Mouse (Mus musculus) heart, postnatal 0 days (tissue): ENCODE measurements at regions not wholly inside any gene's neighbourhood (a gene's known extent, or its start where the extent isn't known, plus 50 kb on each side); places are given as distances from the start of the nearest gene placed in this dataset.

Experiments
- ATAC-seq: fragments of 200-750 bp; cut with Nextera tagmentation; 2 replicates; pipeline ENCODE4 v1.8.0; 2017; ENCODE audit warnings: low read depth, moderate number of reproducible peaks, moderate library complexity; ENCODE audit not compliant: insufficient read depth
- DNase-seq: peaks from one replicate; pipeline ENCODE4 v3.0.0-alpha.2; 2016; ENCODE audit warnings: low spot score
- H3K27ac ChIP-seq: fragments of 300-500 bp; sonication (generic); 2 replicates; pipeline ENCODE4 v1.5.1; 2014; ENCODE audit warnings: low read depth, mild to moderate bottlenecking
- H3K27me3 ChIP-seq: fragments of 300-500 bp; sonication (generic); 2 replicates; pipeline ENCODE4 v1.6.1; 2014; ENCODE audit warnings: low read length, mixed read lengths; ENCODE audit not compliant: control insufficient read depth, insufficient read depth
- H3K36me3 ChIP-seq: fragments of 300-500 bp; sonication (generic); replicated peaks from 2 replicates; pipeline ENCODE4 v1.6.1; 2014; ENCODE audit warnings: low read length, mixed read lengths; ENCODE audit not compliant: control insufficient read depth, insufficient read depth
- H3K4me1 ChIP-seq: fragments of 300-500 bp; sonication (generic); 2 replicates; pipeline ENCODE4 v1.6.1; 2014; ENCODE audit warnings: antibody characterized with exemption; ENCODE audit not compliant: control insufficient read depth, insufficient read depth
- H3K4me2 ChIP-seq: fragments of 300-500 bp; sonication (generic); 2 replicates; pipeline ENCODE4 v1.6.1; 2014; ENCODE audit warnings: low read depth, mild to moderate bottlenecking, low read length, moderate library complexity
- H3K4me3 ChIP-seq: fragments of 300-500 bp; sonication (generic); 2 replicates; pipeline ENCODE4 v1.5.1; 2014; ENCODE audit warnings: low read depth, low read length
- H3K9ac ChIP-seq: fragments of 300-500 bp; sonication (generic); replicated peaks from 2 replicates; pipeline ENCODE4 v1.6.1; 2014; ENCODE audit warnings: low read depth, low read length, mixed read lengths
- H3K9me3 ChIP-seq: fragments of 300-500 bp; sonication (generic); replicated peaks from 2 replicates; pipeline ENCODE4 v1.6.1; 2016; ENCODE audit warnings: low read length; ENCODE audit not compliant: control insufficient read depth
- CTCF ChIP-seq: IDR thresholded peaks from 2 replicates; pipeline ENCODE4 v1.5.1; 2016; ENCODE audit warnings: antibody characterized with exemption, control low read depth, low read depth
- EP300 ChIP-seq: IDR thresholded peaks from 2 replicates; pipeline ENCODE4 v1.6.1; 2016; ENCODE audit warnings: antibody characterized with exemption, low read depth
- WGBS: fragments of 180-500 bp; shearing (Covaris S2); extraction: QIAGEN DNeasy Blood & Tissue Kit; methylation state at CpG from one replicate; pipeline ENCODE4 v1.1.7; 2014; 5-methylcytosine and 5-hydroxymethylcytosine counted together

DNA sequence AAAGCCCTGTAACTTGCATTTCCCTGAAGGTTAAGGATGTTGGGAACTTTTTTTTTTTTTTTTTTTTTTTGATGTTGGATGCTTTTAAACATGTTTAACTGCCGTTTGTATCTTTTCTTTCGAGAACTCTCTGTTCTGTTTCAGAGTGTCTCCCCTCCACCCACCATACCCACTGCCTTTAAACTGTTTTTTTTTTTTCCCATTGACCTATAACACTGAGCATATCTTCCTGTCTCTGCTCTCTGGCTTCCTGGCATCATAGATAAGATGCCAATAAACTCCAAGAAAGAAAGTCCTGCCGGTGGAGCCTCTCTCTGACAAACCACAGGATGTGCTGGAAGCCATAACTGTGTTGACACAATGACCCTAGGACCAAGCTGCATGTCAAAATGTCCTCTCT lies 128.6 kb downstream of the Pdgfra start:
- no peak for DNase-seq
- 31% methylated on average over 3 of the region's 3 CpGs for WGBS
- TF ChIP-seq EP300 = no peak
- no peak for TF ChIP-seq CTCF
- Histone ChIP-seq H3K9ac (no peak overlapping the region), H3K4me3 (no peak overlapping the region), H3K4me2 (no peak overlapping the region), H3K27ac (no peak overlapping the region), H3K4me1 (no peaks in the 10 kb centered on the region), H3K27me3 (no peaks in the 10 kb centered on the region), H3K36me3 (no peaks in the 10 kb centered on the region), H3K9me3 (no peaks in the 10 kb centered on the region)
- no peak for ATAC-seq

DNA sequence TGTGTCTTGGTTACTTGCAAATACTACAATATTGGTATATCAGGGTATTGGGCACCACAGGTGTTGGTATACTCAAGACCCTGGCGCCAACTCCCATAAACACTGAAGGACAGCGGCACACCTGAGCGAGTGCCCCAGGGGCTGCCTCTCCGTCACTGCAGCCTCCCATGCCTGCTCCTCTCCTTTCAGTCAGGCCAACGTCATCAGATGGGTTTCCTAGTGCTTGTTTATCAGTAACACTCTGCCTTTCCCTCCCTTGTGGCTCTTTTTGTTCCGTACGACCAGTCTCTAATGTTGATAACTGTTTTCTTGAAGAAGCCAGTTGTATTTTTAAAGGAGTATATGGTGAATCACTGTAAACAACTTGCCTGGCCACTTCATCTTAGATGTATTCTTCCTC lies 129.4 kb downstream of the Pdgfra start:
- no peak for TF ChIP-seq CTCF
- TF ChIP-seq EP300 = no peak

DNA sequence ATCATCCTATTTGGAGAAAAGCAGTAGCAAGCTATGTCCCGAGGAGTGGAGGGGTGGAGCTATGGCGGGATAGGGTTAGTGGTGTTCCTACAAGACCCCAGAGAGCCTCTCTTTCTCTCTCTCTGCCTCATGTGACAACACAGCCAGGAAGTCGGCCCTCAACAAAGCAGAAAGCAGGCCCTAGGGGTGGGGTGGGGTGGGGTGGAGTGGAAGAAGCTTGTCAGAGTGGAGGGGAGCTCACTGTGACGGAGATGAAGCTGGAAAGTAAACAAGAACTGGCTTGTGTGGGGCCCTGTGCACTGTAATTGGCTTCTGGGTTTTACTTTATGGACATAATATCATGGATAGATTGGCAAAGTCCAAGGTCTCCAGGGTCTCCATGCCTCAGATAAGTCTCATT lies 130.5 kb downstream of the Pdgfra start:
- TF ChIP-seq CTCF = no peak
- TF ChIP-seq EP300 = no peak
- H3K36me3 ChIP-seq = no peaks in the 10 kb centered on the region
- no peaks in the 10 kb centered on the region for H3K4me1 ChIP-seq
- DNase-seq (no peak), ATAC-seq (no peak)
- H3K27ac ChIP-seq = no peak overlapping the region
- no peak overlapping the region for H3K9ac ChIP-seq
- 34% methylated on average over 4 of the region's 4 CpGs for WGBS
- no peak overlapping the region for H3K4me2 ChIP-seq
- H3K9me3 ChIP-seq = no peaks in the 10 kb centered on the region
- H3K4me3 ChIP-seq = no peak overlapping the region
- H3K27me3 ChIP-seq = no peaks in the 10 kb centered on the region

More for the DNA sequence above, 129.4 kb downstream of the Pdgfra start:
- Histone ChIP-seq H3K9ac (no peak overlapping the region), H3K9me3 (no peaks in the 10 kb centered on the region), H3K36me3 (no peaks in the 10 kb centered on the region), H3K27ac (no peak overlapping the region), H3K4me3 (no peak overlapping the region), H3K4me1 (no peaks in the 10 kb centered on the region), H3K27me3 (no peaks in the 10 kb centered on the region), H3K4me2 (no peak overlapping the region)
- no peak for DNase-seq
- WGBS = 72% methylated on average over 7 of the region's 7 CpGs
- ATAC-seq = no peak

DNA sequence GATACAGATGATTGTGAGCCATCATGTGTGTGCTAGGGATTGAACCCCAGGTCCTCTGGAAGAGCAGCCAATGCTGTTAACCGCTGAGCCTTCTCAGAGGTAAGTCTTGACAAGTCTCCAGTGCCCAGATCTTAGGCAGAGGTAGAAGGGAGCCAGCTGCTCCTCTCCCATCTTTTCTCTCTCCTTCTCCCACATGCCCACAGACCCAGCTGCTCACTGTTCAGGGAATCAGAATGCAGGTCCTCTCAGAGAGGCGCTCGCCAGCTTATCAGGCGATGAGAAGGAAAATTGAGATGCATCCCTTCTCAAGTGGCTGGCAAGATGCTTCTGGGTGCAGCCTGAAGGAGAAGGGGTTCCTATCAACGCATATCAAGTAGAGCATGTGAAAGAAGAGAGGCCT lies 131.7 kb downstream of the Pdgfra start:
- no peaks in the 10 kb centered on the region for H3K27me3 ChIP-seq
- no peaks in the 10 kb centered on the region for H3K4me1 ChIP-seq
- DNase-seq (no peak), ATAC-seq (no peak)
- TF ChIP-seq EP300 (no peak), CTCF (no peak)
- no peak overlapping the region for H3K4me3 ChIP-seq
- no peak overlapping the region for H3K9ac ChIP-seq
- no peak overlapping the region for H3K4me2 ChIP-seq
- no peaks in the 10 kb centered on the region for H3K9me3 ChIP-seq
- 45% methylated on average over 5 of the region's 5 CpGs for WGBS
- no peak overlapping the region for H3K27ac ChIP-seq
- H3K36me3 ChIP-seq = no peaks in the 10 kb centered on the region

DNA sequence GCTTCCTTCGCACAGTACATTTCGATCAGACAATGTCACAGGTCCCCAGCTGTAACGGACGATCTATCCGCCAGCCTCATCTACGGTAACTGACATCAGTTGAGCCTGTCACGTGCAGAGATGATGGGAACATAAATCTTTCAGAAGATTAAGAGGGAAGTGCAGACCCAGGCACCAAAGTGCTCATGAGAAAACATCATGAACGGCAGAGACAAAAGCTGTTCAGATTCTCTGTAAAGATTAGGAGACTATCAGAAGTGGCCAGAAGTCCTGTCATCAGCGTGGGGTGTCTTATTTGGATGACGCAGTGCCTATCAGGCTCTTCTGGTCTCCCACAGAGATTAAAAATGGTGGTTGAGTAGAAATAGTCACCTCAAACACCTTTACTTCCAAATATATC lies 133.9 kb downstream of the Pdgfra start:
- H3K4me2 ChIP-seq = no peak overlapping the region
- WGBS = 51% methylated on average over 10 of the region's 10 CpGs
- no peak overlapping the region for H3K9ac ChIP-seq
- DNase-seq (no peak), ATAC-seq (no peak)
- no peaks in the 10 kb centered on the region for H3K27me3 ChIP-seq
- H3K4me1 ChIP-seq = no peaks in the 10 kb centered on the region
- no peaks in the 10 kb centered on the region for H3K36me3 ChIP-seq
- no peak overlapping the region for H3K4me3 ChIP-seq
- TF ChIP-seq EP300 (no peak), CTCF (no peak)
- no peaks in the 10 kb centered on the region for H3K9me3 ChIP-seq
- no peak overlapping the region for H3K27ac ChIP-seq

DNA sequence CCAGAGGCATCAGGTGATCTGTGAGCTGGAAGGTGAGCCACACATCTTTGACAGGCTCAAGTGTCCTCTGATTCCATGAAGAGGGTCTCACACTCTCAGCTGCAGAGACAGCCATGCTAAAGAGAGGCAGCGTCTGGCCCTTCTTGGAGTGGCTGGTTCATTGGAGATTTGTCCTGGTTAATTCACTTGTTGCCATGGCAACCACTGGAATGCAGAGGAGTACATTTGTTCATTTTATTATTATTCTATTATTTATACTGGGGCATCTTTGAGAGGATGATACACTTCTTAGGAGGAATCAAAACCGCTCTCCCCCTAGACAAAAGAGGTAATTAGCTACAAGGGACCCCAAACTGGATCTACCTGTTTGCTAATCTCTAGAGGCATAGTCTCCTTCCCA lies 143.6 kb downstream of the Pdgfra start:
- no peaks in the 10 kb centered on the region for H3K4me1 ChIP-seq
- H3K9ac ChIP-seq = no peak overlapping the region
- ATAC-seq = no peak
- no peak overlapping the region for H3K4me2 ChIP-seq
- no peak for TF ChIP-seq EP300
- TF ChIP-seq CTCF = no peak
- 67% methylated on average over 2 of the region's 2 CpGs for WGBS
- no peak for DNase-seq
- no peaks in the 10 kb centered on the region for H3K36me3 ChIP-seq
- no peak overlapping the region for H3K27ac ChIP-seq
- no peaks in the 10 kb centered on the region for H3K27me3 ChIP-seq
- H3K4me3 ChIP-seq = no peak overlapping the region
- no peaks in the 10 kb centered on the region for H3K9me3 ChIP-seq
